Mouse (Mus musculus): ENCODE data around the gene Cox10. TPM values are rescaled to one million over a fixed set of nuclear protein-coding genes. Genes with fewer than 3 reads are reported as not detected.

Cox10 gene
- polyA plus RNA-seq, 1 experiment from 2014 or later: 12.4 TPM

GRCm38 (mm10) chr11:63951831-63952631 is 127.2 kb downstream of the Cox10 start:
- Histone ChIP-seq H3K27me3 (0 out of 2 replicates have a peak, but pooled peaks cover 6% of the 10 kb centered on the region), H3K4me2 (peak overlapping the region; percentile 55), H3K4me3 (replicated peaks) (peak overlapping the region; percentile 33), H3K36me3 (no peaks in the 10 kb centered on the region), H3K9me3 (replicated peaks) (no peaks in the 10 kb centered on the region), H3K27ac (no peak overlapping the region), H3K9ac (no peak overlapping the region), H3K4me1 (replicated peaks) (peaks cover 14% of the 10 kb centered on the region)
- ATAC-seq (ENCODE audit: low read depth) (peak; percentile 73), DNase-seq (peak; percentile 55)
- WGBS (ENCODE audit: insufficient replicate concordance): 13% methylated on average over 19 of the region's 19 CpGs

GRCm38 (mm10) chr11:63948371-63948770 is 130.9 kb downstream of the Cox10 start:
- no peak overlapping the region for H3K4me3 ChIP-seq (replicated peaks)
- DNase-seq (no peak), ATAC-seq (ENCODE audit: low read depth) (no peak)
- H3K9ac ChIP-seq: no peak overlapping the region
- H3K9me3 ChIP-seq (replicated peaks): no peaks in the 10 kb centered on the region
- H3K27me3 ChIP-seq: 0 out of 2 replicates have a peak, but pooled peaks cover 9% of the 10 kb centered on the region
- peaks cover 9% of the 10 kb centered on the region for H3K4me1 ChIP-seq (replicated peaks)
- H3K4me2 ChIP-seq: no peak overlapping the region
- H3K36me3 ChIP-seq: no peaks in the 10 kb centered on the region
- 54% methylated on average over 11 of the region's 11 CpGs for WGBS (ENCODE audit: insufficient replicate concordance)
- no peak overlapping the region for H3K27ac ChIP-seq

GRCm38 (mm10) chr11:63947024-63947423 is 132.2 kb downstream of the Cox10 start:
- H3K4me2 ChIP-seq: no peak overlapping the region
- 0 out of 2 replicates have a peak, but pooled peaks cover 9% of the 10 kb centered on the region for H3K27me3 ChIP-seq
- no peak overlapping the region for H3K4me3 ChIP-seq (replicated peaks)
- ATAC-seq (ENCODE audit: low read depth) (no peak), DNase-seq (no peak)
- 73% methylated on average over 2 of the region's 2 CpGs for WGBS (ENCODE audit: insufficient replicate concordance)
- H3K36me3 ChIP-seq: no peaks in the 10 kb centered on the region
- no peak overlapping the region for H3K9ac ChIP-seq
- H3K9me3 ChIP-seq (replicated peaks): no peaks in the 10 kb centered on the region
- H3K4me1 ChIP-seq (replicated peaks): peaks cover 3% of the 10 kb centered on the region
- H3K27ac ChIP-seq: no peak overlapping the region

- H3K36me3 ChIP-seq: no peaks in the 10 kb centered on the region
- DNase-seq (no peak), ATAC-seq (ENCODE audit: low read depth) (no peak)
- no peak overlapping the region for H3K4me3 ChIP-seq (replicated peaks)
- H3K4me1 ChIP-seq (replicated peaks): no peaks in the 10 kb centered on the region
- no peaks in the 10 kb centered on the region for H3K9me3 ChIP-seq (replicated peaks)
- H3K27ac ChIP-seq: no peak overlapping the region
- 71% methylated on average over 3 of the region's 3 CpGs for WGBS (ENCODE audit: insufficient replicate concordance)
- no peak overlapping the region for H3K4me2 ChIP-seq
- no peak overlapping the region for H3K9ac ChIP-seq
- 0 out of 2 replicates have a peak, but pooled peaks cover 8% of the 10 kb centered on the region for H3K27me3 ChIP-seq
Observed at GRCm38 (mm10) chr11:63943947-63944346, 135.3 kb downstream of the Cox10 start.

- WGBS (ENCODE audit: insufficient replicate concordance): 79% methylated on average over 13 of the region's 13 CpGs
Observed at GRCm38 (mm10) chr11:63943268-63943890, 135.9 kb downstream of the Cox10 start.

GRCm38 (mm10) chr11:63942177-63942576 is 137.1 kb downstream of the Cox10 start:
- H3K9ac ChIP-seq: no peak overlapping the region
- H3K36me3 ChIP-seq: no peaks in the 10 kb centered on the region
- ATAC-seq (ENCODE audit: low read depth) (no peak), DNase-seq (no peak)
- no peak overlapping the region for H3K4me3 ChIP-seq (replicated peaks)
- no peak overlapping the region for H3K4me2 ChIP-seq
- WGBS (ENCODE audit: insufficient replicate concordance): 57% methylated on average over 8 of the region's 8 CpGs
- no peak overlapping the region for H3K27ac ChIP-seq
- H3K4me1 ChIP-seq (replicated peaks): no peaks in the 10 kb centered on the region
- H3K9me3 ChIP-seq (replicated peaks): no peaks in the 10 kb centered on the region
- H3K27me3 ChIP-seq: 0 out of 2 replicates have a peak, but pooled peaks cover 8% of the 10 kb centered on the region

More at GRCm38 (mm10) chr11:63943268-63943890, 135.9 kb downstream of the Cox10 start:
- H3K9me3 ChIP-seq (replicated peaks): no peaks in the 10 kb centered on the region
- H3K9ac ChIP-seq: no peak overlapping the region
- H3K4me2 ChIP-seq: no peak overlapping the region
- H3K4me1 ChIP-seq (replicated peaks): no peaks in the 10 kb centered on the region
- ATAC-seq (ENCODE audit: low read depth) (no peak), DNase-seq (no peak)
- no peak overlapping the region for H3K27ac ChIP-seq
- H3K27me3 ChIP-seq: 0 out of 2 replicates have a peak, but pooled peaks cover 8% of the 10 kb centered on the region
- H3K36me3 ChIP-seq: no peaks in the 10 kb centered on the region
- H3K4me3 ChIP-seq (replicated peaks): no peak overlapping the region

GRCm38 (mm10) chr11:63936641-63937040 is 142.6 kb downstream of the Cox10 start:
- no peak overlapping the region for H3K27ac ChIP-seq
- H3K9me3 ChIP-seq (replicated peaks): no peaks in the 10 kb centered on the region
- no peaks in the 10 kb centered on the region; the same call in 1 of the 2 replicates for H3K4me1 ChIP-seq (replicated peaks)
- ATAC-seq (ENCODE audit: low read depth) (no peak), DNase-seq (no peak)
- 54% methylated on average over 3 of the region's 3 CpGs for WGBS (ENCODE audit: insufficient replicate concordance)
- no peak overlapping the region for H3K9ac ChIP-seq
- peaks cover 19% of the 10 kb centered on the region; the same call in 1 of the 2 replicates for H3K27me3 ChIP-seq
- no peak overlapping the region for H3K4me3 ChIP-seq (replicated peaks)
- H3K4me2 ChIP-seq: no peak overlapping the region
- no peaks in the 10 kb centered on the region for H3K36me3 ChIP-seq

GRCm38 (mm10) chr11:63926901-63927300 is 152.4 kb downstream of the Cox10 start:
- 63% methylated on average over 6 of the region's 6 CpGs for WGBS (ENCODE audit: insufficient replicate concordance)
- DNase-seq: peak; percentile 9

GRCm38 (mm10) chr11:63925161-63925582 is 154.1 kb downstream of the Cox10 start:
- Histone ChIP-seq H3K4me1 (replicated peaks) (peaks cover 39% of the 10 kb centered on the region), H3K9me3 (replicated peaks) (no peaks in the 10 kb centered on the region), H3K9ac (no peak overlapping the region), H3K4me2 (peak overlapping the region; percentile 62), H3K27ac (no peak overlapping the region), H3K4me3 (replicated peaks) (peak overlapping the region; percentile 42), H3K27me3 (peaks cover 73% of the 10 kb centered on the region), H3K36me3 (no peaks in the 10 kb centered on the region)
- WGBS (ENCODE audit: insufficient replicate concordance): 1% methylated on average over 31 of the region's 31 CpGs
- ATAC-seq (ENCODE audit: low read depth) (no peak), DNase-seq (peak; percentile 54)

More at GRCm38 (mm10) chr11:63926901-63927300, 152.4 kb downstream of the Cox10 start:
- Histone ChIP-seq H3K4me3 (replicated peaks) (no peak overlapping the region), H3K4me1 (replicated peaks) (peaks cover 30% of the 10 kb centered on the region), H3K27me3 (peaks cover 56% of the 10 kb centered on the region), H3K36me3 (no peaks in the 10 kb centered on the region), H3K4me2 (no peak overlapping the region), H3K27ac (no peak overlapping the region), H3K9ac (no peak overlapping the region), H3K9me3 (replicated peaks) (no peaks in the 10 kb centered on the region)
- no peak for ATAC-seq (ENCODE audit: low read depth)

- no peak overlapping the region for H3K27ac ChIP-seq
- H3K9me3 ChIP-seq (replicated peaks): no peaks in the 10 kb centered on the region
- H3K4me2 ChIP-seq: peak overlapping the region; percentile 60
- no peak for ATAC-seq (ENCODE audit: low read depth)
- peaks cover 81% of the 10 kb centered on the region for H3K27me3 ChIP-seq
- H3K36me3 ChIP-seq: no peaks in the 10 kb centered on the region
- H3K9ac ChIP-seq: no peak overlapping the region
- 0 out of 2 replicates have a peak overlapping the region, but pooled peaks have one; percentile 7 for H3K4me3 ChIP-seq (replicated peaks)
- H3K4me1 ChIP-seq (replicated peaks): peaks cover 39% of the 10 kb centered on the region
- DNase-seq: peak; percentile 3
- 2% methylated on average over 26 of the region's 26 CpGs for WGBS (ENCODE audit: insufficient replicate concordance)
Observed at GRCm38 (mm10) chr11:63924286-63924930, 154.9 kb downstream of the Cox10 start.

- WGBS (ENCODE audit: insufficient replicate concordance): 2% methylated on average over 26 of the region's 29 CpGs
Observed at GRCm38 (mm10) chr11:63923386-63923785, 155.9 kb downstream of the Cox10 start.

More at GRCm38 (mm10) chr11:63923386-63923785, 155.9 kb downstream of the Cox10 start:
- ATAC-seq (ENCODE audit: low read depth) (no peak), DNase-seq (no peak)
- Histone ChIP-seq H3K9me3 (replicated peaks) (no peaks in the 10 kb centered on the region), H3K4me2 (peak overlapping the region; percentile 60), H3K36me3 (no peaks in the 10 kb centered on the region), H3K9ac (peak overlapping the region; percentile 43; the same call in 1 of the 2 replicates), H3K27ac (no peak overlapping the region; the same call in 1 of the 2 replicates), H3K4me1 (replicated peaks) (peaks cover 39% of the 10 kb centered on the region), H3K27me3 (peaks cover 90% of the 10 kb centered on the region), H3K4me3 (replicated peaks) (peak overlapping the region; percentile 39)
